Mouse (Mus musculus) cerebellum, adult (tissue): Measurements from ENCODE around the gene Lrrc75a.
"Not testable (repeated sequence)": the region's sequence is repeated elsewhere in the genome, so short reads cannot be mapped to it uniquely, and the experiment has no call there.

ENCODE experiments used
- ATAC-seq: cut with Nextera tagmentation; 2 replicates; pipeline ENCODE4 v1.9.2; 2017; ENCODE audit warnings: mild to moderate bottlenecking, moderate library complexity, mixed read lengths; ENCODE audit not compliant: insufficient number of reproducible peaks, low FRiP score, low TSS enrichment

Gene Lrrc75a

DNA sequence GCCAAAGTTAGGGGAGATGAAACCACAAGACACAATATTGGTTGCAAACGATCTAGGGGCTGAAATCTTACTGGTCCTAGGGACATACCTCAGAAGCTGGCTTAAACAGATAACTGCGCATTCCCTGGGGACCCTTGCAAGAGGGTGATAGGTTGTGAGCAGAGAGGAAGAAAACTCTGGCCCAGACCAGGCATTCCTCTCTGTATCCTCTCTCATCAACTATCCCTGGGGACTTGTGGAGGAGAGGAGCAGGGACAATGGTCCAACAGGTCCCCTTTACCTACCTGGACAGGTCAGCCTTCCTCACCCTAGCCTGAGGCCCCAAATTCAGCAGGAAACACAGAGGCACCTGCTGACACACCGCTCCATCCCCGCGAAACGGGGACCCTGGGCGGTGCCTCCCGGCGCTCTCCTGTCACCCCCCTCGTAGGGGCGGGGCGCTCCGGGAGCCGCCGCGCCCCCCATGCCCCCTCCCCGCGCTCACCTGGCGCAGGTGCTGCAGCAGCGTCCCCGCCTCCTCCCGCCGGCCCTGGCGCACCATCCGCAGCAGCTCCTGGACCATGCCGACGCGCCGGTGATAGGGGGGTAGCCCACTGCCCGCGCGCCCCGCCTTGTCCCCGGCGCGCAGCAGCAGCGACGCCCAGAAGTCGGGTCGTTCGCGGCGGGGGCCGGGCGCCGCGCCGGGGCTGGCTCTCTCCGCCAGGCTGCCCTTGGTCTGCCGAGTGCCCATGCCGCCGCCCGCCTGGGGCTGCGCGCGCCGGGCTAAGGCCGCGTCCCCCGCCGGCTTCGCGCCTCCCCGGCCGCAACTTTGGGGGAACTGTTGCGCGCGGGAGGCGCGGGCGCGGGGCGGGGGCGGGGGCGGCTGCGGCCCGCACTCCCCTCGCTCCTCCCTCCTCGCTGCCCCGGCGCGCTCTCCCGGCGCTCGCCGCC lies at the start of gene Lrrc75a:
Lrrc75a (minus strand) TSS at position 863 of the 930 bp plus-strand sequence.
- no peak for ATAC-seq

DNA sequence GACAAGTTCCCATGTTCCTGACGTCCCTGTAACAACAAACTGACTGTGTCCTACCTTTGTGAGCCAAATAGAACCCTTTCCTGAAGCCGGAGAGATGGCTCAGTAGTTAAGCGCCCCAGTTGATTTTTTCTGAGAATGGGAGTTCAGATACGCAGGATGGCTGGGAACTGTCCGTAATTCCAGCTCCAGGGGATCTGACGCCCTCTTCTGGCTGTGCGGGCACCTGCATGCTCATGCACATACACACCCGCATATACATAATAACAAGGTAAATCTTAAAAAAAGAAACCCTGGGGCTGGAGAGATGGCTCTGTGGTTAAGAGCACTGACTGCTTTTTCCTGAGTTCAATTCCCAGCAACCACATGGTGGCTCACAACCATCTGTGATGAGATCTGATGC lies 46.8 kb upstream of the Lrrc75a start:
- no peak for ATAC-seq

DNA sequence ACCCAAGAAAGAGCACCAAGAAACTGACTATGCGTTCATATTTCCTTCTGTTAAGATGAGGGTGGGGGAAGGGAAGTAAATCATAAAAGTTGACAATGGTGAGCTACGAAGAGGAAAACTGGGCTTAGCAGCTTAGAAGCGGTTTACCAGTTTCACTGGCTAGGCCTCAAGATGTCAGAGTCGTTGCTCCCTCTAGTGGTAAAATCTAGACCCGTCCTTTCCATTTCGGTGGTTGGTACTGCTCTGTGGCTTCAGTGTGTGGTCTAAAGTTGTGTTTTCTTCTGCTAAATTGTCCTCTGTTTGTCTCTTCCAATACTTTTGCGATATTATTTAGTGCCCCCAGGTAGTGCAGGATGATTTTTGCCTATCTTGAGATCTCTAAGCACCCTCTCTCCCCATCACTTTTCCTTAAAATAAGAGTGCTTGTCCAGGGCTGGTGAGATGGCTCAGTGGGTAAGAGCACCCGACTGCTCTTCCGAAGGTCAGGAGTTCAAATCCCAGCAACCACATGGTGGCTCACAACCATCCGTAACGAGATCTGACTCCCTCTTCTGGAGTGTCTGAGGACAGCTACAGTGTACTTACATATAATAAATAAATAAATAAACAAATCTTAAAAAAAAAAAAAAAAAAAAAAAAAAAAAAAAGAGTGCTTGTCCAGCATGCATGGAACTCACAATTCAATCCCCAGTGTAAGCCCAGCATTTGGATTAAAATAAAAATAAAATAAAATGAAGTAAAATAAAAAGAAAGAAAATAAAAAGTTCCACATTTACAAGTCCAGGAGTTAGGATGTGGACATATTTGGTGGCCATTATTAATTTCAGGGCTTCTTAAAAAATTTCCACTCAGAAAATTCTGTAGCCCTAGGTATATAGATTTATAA lies 45.2 kb upstream of the Lrrc75a start:
- 0 out of 2 replicates have a peak, but pooled peaks have one; percentile 56 for ATAC-seq

DNA sequence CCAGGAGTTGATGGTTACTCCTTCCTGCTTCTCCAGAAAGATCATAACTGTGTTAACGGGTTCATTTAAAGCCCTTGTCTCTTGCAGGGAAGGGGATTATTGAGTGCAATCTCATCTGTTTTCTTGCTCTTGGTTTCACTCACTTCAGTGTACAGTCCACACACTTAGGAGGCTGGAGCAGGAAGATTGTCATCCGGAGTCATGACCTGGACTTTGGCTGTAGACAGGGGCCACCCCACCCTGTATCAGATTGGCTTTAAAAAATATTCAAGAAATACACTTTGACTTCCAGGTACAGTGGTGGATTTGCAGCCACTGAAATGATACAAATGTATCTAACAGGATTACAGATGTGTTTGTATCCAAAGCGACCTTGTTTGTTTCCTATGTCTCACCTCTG lies 43.3 kb upstream of the Lrrc75a start:
- ATAC-seq = no peak

DNA sequence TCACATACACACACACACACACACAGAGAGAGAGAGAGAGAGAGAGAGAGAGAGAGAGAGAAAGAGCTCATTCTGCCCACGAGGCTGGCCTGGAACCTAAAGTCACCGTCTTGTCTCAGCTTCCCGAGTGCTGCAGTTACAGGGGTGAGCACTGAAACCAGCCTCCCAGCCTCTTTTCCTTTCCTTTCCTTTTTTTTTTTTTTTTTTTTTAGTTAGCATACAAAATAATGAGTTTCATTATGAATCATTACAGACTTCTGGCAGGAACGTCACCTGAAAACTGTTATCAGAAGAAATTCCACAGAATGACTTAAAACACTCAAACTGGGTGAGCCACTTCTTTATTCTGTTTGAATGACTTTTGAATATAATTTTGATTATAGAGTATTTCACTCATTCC lies 31.6 kb upstream of the Lrrc75a start:
- no peak for ATAC-seq

DNA sequence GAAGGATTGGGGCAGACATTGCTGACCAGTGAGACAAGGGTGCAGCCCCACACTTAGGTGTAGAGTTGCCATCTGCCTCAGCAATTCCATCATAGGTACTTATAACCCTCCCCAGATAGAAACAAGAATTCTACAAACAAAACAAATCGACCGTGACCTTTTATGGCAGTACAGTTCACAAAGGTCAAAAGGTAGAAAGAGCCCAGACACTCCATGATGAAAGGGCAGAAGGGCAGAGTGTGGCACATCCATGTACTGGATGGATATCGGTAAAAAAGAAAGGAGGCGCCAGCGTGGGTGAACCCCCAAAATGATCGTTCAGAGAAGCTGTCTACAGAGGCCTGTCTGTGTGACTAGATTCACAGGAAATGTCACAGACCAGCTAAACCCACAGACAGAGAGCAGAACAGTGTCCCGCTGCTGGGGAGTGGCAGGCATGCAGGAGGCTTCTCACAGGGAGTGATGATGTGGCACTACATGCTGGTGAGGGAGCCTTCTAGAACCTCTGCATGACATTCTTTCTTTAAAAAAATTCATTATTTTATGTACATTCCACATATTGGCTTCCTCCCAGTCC lies 30.5 kb upstream of the Lrrc75a start:
- ATAC-seq = no peak

DNA sequence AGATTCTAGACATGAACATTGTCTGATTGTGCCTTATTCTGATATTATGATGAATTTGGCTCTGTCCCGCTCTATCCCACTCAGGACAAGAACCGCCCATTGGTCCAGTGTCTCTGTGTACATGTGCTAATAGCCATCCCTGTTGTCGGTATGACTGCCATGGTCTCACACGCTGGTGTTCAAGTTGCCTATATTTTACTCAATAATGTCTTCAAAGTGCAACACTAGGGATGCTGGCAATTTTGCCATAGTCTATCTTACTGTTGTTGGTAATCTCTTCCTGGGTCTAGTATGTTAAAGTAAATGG lies 27.9 kb upstream of the Lrrc75a start:
- no peak for ATAC-seq

DNA sequence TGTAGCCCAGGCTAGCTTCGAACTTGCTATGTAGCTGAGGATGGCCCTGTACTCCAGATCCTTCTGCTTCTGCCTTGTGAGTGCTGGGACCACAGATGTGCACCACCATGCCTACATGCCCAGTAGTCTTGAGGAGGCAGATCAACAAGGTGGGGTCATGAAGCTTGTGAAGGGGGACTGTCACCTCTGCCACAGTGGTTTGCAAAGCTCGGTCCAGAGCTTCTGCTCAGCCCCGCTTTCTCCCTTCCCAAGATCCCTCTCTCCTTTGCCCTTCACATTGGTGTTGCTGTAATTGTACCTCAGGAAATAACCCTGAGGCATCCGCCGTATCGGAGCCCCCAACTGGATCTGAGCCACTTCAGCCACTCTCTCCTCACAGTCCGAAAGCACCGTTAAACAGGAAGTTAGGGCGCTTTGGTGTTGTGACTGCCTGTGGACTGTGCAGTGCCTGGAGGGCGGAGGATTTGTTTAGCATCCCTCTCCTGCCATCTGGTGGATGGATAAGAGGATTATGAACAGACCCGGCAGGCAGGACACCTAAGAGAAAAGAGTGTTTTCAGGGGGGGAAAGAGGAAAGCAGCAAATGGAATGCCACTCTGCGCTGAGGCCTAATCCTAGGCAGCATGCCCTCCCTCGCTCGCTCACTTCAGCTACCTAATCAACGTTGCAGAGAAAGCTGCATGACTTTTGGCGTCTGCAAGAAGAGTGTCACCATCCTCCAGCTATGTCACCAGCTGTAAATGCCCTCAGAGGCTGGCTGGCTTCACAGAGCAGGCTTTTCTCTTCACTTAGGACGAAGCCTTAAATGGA lies 27.4 kb upstream of the Lrrc75a start:
- peak; percentile 70; the same call in 1 of the 2 replicates for ATAC-seq

DNA sequence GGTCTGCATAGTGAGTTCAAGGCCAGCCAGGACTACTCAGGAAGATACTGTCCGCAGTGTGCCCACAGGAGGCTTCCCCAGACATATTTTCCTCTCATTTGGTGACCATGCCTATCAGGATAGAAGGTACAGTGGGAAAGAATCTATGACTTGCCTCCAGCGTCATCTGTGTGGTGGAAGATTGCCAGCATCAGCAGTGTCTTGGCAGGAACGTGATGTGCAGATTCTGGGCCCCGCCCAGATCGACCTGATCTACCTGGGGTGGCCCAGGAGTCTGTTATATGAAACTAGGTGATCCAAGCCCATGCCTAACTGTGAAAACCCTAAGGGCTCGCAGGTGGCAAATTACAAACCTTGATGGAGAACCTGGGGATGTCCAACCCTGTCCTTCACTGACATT lies 21.7 kb upstream of the Lrrc75a start:
- ATAC-seq = no peak

DNA sequence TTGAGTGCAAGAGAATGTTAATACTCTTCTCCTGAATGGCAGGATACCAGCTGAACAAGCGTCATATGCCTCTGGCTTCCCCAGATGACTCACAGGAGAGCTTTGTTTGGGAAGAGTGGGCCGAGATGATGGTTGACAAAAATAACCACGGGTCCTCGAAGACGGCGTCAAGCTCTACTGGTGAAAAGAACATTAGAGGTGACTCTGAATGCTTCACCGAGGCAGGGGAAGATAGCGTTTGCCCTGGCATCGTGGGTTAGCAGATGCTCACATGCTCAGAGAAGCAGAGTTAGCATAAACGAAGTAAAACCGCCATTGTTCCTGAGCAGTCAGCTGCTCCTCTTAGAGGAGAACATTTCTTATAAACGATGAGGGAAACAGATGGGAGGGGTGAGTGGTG lies 21.1 kb upstream of the Lrrc75a start:
- no peak for ATAC-seq

DNA sequence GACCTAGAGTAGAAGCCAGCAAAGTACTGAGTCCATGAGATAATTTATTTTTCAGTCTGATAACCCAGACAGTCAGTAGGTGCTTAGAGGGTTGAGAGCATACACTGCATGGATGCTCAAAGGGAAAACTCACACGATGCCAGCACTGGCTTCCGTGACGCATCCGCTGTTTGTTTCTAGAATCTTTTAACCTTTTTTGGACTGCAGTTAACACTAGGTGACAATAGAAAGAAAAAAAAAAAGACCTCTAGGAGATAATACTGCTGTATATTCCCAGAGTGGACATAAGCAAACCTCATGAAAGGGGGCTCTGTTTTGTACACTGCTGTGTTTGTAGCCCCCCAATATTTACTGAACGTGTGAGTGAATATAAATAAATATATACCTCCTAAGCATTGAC lies 20.7 kb upstream of the Lrrc75a start:
- ATAC-seq = no peak

DNA sequence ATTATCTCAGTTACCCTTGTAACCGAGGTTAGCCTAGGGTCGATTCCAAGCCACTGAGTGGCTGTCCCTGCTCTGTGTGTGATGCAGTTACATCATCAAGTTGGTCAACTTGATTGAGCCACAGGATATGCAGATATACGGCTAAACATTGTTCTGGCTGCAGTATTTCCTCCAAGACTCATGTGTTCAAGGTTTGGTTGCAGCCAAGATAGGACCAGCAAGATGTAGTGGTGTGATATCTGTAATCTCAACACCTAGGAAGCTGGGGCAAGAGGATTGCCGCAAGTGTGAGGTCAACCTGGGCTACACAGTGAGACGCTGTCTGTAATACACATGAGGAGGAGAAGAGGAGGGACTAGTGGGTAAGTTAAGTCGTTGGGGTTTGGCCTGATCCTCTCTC lies 15.9 kb upstream of the Lrrc75a start:
- ATAC-seq = no peak

DNA sequence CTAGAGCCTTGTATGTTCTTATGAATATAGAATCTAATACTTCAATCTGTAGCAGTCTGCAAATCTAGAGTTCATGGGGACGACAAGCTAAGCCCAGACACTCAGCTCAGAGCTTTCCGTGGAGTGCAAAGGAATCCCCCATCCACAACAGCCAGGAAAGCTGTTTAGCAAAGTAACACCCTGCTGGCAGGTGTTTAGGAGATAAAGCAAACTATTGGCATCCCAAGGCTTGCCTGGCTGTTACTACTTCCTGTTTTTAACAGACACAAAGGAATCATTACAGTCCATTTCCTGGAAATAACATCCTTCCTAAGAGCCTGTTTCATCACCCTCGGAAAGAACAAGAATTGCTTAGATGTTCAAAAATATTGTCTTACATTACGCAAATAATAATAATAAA lies 12.6 kb upstream of the Lrrc75a start:
- ATAC-seq = no peak

DNA sequence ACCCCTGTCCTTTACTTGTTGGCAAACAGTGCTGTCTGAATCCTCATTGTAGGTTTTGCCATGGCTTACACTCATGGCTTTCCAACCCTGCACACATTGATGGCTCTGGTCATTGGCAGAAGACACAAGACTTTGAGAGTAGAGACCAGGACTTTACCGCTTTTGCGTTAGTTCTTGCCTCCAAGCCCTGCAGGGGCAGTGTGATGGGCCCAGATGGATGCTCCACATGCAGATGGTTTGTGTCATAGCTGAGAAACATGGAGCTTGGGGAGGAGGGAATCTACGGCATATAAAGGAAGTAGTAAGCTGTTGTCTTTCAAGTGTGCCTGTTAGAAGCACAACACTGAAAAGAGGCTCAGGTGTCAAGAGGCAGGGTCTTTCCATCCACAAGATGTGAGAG lies 3.8 kb upstream of the Lrrc75a start:
- ATAC-seq = no peak

DNA sequence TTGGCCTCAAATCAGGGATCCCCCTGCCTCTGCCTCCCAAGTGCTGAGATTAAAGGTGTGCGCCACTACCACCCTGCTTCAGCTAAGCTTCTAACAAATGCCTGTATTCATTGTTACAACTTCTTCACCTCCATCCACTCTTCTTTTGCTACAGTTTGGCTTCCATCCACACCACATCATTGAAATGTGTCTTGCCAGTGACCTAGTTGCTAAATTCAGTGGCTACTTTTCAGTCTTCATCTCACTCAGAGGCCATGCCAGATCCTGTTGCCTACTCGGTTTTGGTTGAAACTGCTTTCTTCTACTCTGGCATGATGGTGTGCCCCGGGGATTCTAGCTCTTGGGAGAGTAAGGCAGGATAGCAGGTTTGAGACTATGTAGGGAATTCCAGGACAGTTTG lies 3.2 kb upstream of the Lrrc75a start:
- ATAC-seq = no peak

DNA sequence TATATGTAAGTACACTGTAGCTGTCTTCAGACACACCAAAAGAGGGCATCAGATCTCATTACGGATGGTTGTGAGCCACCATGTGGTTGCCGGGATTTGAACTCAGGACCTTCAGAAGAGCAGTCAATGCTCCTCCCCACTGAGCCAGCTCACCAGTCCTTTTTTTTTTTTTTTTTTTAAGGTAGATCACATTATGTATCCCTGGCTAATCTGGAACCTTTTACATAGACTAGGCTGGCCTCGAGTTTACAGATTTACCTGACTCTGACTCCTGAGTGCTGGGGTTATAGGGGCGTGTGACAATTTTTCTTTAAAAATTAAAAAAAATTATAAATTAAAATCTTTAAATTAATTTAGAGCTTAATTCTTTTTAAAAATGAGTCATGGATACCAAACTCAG lies 1.5 kb upstream of the Lrrc75a start:
- ATAC-seq = not testable (repeated sequence)

DNA sequence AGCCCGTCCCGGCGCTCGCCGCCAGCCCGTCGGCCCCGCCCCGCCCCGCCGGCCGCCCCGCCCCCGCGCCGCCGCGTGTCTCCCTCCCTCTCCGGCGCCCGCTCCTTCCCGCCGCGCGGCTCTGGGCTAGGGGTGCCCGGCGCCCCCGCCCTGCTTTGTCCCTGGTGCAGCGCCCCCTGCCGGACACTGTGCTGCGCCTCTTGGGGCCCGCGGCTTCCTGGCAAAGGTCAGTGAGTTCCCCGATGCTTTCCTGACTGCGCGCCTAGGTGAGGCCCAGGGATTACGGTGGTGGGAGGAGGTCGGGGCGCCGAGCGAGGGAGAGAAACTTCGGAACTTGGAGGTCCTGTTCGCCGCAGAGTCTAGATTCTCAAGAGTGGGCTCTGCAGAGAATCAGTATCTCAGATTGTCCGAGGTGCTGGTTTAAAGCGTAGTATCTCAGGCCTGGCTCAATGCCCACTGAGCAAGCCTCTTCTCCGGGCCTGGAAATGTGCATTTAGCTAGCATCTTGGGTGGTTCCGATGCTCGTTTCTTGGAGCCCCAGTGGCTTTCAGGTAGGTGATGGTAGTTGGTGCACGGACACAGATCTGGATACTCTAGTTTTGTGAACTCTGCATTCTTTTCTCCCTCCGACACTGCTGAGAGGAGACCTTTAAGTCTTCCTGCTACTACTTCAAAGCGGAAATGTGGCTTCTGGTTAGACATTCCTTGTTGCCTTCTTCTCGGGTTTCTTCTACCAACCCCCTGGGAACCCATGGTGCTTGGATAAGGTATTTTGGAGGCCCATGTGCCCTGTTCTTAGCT lies 468 bp upstream of the Lrrc75a start, which contains the start of gene Mmgt2:
Mmgt2 (plus strand) TSS at position 74 of the 801 bp plus-strand sequence.
- peak; percentile 49; the same call in 1 of the 2 replicates for ATAC-seq

DNA sequence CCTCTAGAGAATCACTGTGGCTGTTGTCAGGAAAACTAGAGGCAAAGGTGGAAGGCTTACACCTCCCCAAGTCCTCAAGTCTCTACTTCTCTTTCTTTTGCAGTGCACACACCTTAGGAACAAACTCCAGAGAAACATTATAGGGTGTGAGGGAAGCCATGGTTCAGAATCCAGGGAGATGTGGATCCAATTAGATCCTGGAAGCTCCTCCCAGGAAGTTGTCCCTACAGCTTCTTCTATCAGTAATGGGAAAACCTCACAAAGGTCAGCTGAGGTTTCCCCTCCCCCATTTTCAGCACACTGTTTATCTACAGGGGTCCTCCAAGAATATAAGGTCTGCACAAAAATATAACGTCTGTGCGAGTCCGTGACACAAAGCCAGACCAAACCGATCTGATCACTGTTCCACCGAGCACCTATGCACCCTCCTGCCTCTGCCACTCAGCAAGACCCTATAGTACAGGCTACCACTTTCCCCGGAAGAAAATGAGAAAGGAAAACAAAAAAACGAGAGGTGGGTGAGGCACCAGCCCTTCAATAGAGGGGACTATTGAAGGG lies 1.3 kb downstream of the Lrrc75a start:
- ATAC-seq = no peak

DNA sequence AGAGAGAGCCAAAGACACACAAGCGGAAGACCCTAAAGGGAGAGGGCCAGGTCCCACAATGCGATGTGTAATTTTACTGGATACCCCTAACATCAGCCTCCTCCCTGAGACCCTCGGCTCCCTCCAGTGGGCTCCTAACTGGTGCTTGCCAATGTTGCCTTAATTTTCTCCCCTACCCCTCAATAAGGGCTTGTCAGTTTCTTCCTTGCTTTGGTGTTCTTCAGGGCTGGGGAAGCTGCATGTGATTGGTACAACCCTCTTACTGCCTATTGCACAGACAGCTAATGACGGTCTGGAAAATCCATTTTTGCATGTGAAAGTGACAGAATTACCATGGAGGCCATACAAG lies 1.9 kb downstream of the Lrrc75a start:
- no peak for ATAC-seq
